Mouse (Mus musculus) frontal cortex, postnatal 10 days (tissue): ENCODE results near the gene Btbd9.

Experiments
- DNase-seq, 2 experiments: peaks; one replicate each; pipeline ENCODE4 v3.0.0; 2022; ENCODE audit warnings: low spot score in 2 of 2, mixed read lengths in 1 of 2

Btbd9 gene

GRCm38 (mm10) chr17:30456293-30456692 lies 120.0 kb downstream of the Btbd9 start:
- DNase-seq: no peak

GRCm38 (mm10) chr17:30454862-30455243 lies 121.4 kb downstream of the Btbd9 start:
- peak; percentile 76 to 85 for DNase-seq

GRCm38 (mm10) chr17:30454155-30454861 lies 122.0 kb downstream of the Btbd9 start:
- no peak for DNase-seq

- DNase-seq: no peak
Observed at GRCm38 (mm10) chr17:30453272-30453671, 123.0 kb downstream of the Btbd9 start.

GRCm38 (mm10) chr17:30452363-30452762 lies 123.9 kb downstream of the Btbd9 start:
- DNase-seq: no peak

GRCm38 (mm10) chr17:30448562-30448961 lies 127.7 kb downstream of the Btbd9 start:
- DNase-seq: no peak

GRCm38 (mm10) chr17:30445805-30446441 lies 130.4 kb downstream of the Btbd9 start:
- DNase-seq: no peak

- no peak for DNase-seq
Observed at GRCm38 (mm10) chr17:30439702-30440101, 136.6 kb downstream of the Btbd9 start.

- DNase-seq: no peak
Observed at GRCm38 (mm10) chr17:30438786-30439185, 137.5 kb downstream of the Btbd9 start.

- DNase-seq: no peak
Observed at GRCm38 (mm10) chr17:30436021-30436461, 140.2 kb downstream of the Btbd9 start.

- no peak for DNase-seq
Observed at GRCm38 (mm10) chr17:30435478-30435877, 140.8 kb downstream of the Btbd9 start.

- no peak for DNase-seq
Observed at GRCm38 (mm10) chr17:30432094-30432493, 144.2 kb downstream of the Btbd9 start.

GRCm38 (mm10) chr17:30430961-30431640 lies 145.2 kb downstream of the Btbd9 start:
- no peak for DNase-seq

- no peak for DNase-seq
Observed at GRCm38 (mm10) chr17:30428661-30429060, 147.6 kb downstream of the Btbd9 start.

GRCm38 (mm10) chr17:30423256-30423852 lies 152.9 kb downstream of the Btbd9 start:
- no peak for DNase-seq

- no peak for DNase-seq
Observed at GRCm38 (mm10) chr17:30422278-30422677, 154.0 kb downstream of the Btbd9 start.

- DNase-seq: no peak
Observed at GRCm38 (mm10) chr17:30421256-30421655, 155.0 kb downstream of the Btbd9 start.

GRCm38 (mm10) chr17:30419494-30419893 lies 156.8 kb downstream of the Btbd9 start:
- DNase-seq: no peak

- no peak for DNase-seq
Observed at GRCm38 (mm10) chr17:30418510-30418909, 157.8 kb downstream of the Btbd9 start.

GRCm38 (mm10) chr17:30417106-30417505 lies 159.2 kb downstream of the Btbd9 start:
- no peak for DNase-seq

- DNase-seq: no peak
Observed at GRCm38 (mm10) chr17:30415693-30416092, 160.6 kb downstream of the Btbd9 start.

- DNase-seq: no peak
Observed at GRCm38 (mm10) chr17:30412991-30413390, 163.3 kb downstream of the Btbd9 start.
